Mouse (Mus musculus) bone marrow macrophage, adult 2 months (primary cell): ENCODE results near the gene Ppp1r9a. TPM values are rescaled to one million over a fixed set of nuclear protein-coding genes. Genes with fewer than 3 reads are reported as not detected.

Experiments used
- H3K27ac ChIP-seq: 2 replicates; pipeline ENCODE4 v1.5.1; 2012; ENCODE audit warnings: low read depth, low read length; ENCODE audit not compliant: insufficient read depth
- H3K4me1 ChIP-seq: 2 replicates; pipeline ENCODE4 v1.6.1; 2012; ENCODE audit warnings: low read length; ENCODE audit not compliant: control insufficient read depth, insufficient read depth
- H3K4me3 ChIP-seq: 2 replicates; pipeline ENCODE4 v1.5.1; 2012; ENCODE audit warnings: mild to moderate bottlenecking, low read length, moderate library complexity; ENCODE audit not compliant: insufficient read depth
- CTCF ChIP-seq: IDR thresholded peaks from 2 replicates; pipeline ENCODE4 v1.5.1; 2012; ENCODE audit warnings: low read depth, mild to moderate bottlenecking, low read length, moderate library complexity
- POLR2A ChIP-seq: IDR thresholded peaks from 2 replicates; pipeline ENCODE4 v1.6.1; 2012; ENCODE audit warnings: mild to moderate bottlenecking, low read depth, low read length, borderline replicate concordance
- polyA plus RNA-seq: library from polyadenylated mRNA; stranded (reverse); fragments of >200 nt; gene quantifications from 2 replicates; pipeline ENCODE4 v1.2.4, GENCODE M21; 2012; ENCODE audit not compliant: missing spikeins, insufficient read depth, insufficient read length

Gene Ppp1r9a
- polyA plus RNA-seq, 1 experiment = 2.0 TPM

- H3K4me3 ChIP-seq = no peak overlapping the region
- TF ChIP-seq CTCF = no peak
- TF ChIP-seq POLR2A = no peak
Observed at GRCm38 (mm10) chr6:5110715-5111048, 208.0 kb downstream of the Ppp1r9a start.

GRCm38 (mm10) chr6:5113103-5113502, 210.4 kb downstream of the Ppp1r9a start:
- Histone ChIP-seq H3K4me3 (no peak overlapping the region), H3K4me1 (peaks cover 7% of the 10 kb centered on the region), H3K27ac (no peak overlapping the region)
- TF ChIP-seq CTCF (no peak), POLR2A (no peak)

More at GRCm38 (mm10) chr6:5110715-5111048, 208.0 kb downstream of the Ppp1r9a start:
- no peak overlapping the region for H3K27ac ChIP-seq
- H3K4me1 ChIP-seq = peaks cover 9% of the 10 kb centered on the region

GRCm38 (mm10) chr6:5113734-5114133, 211.0 kb downstream of the Ppp1r9a start:
- Histone ChIP-seq H3K27ac (no peak overlapping the region), H3K4me1 (peaks cover 5% of the 10 kb centered on the region), H3K4me3 (no peak overlapping the region)
- TF ChIP-seq POLR2A = no peak
- no peak for TF ChIP-seq CTCF

GRCm38 (mm10) chr6:5114857-5115256, 212.1 kb downstream of the Ppp1r9a start:
- no peak for TF ChIP-seq CTCF
- TF ChIP-seq POLR2A = no peak
- Histone ChIP-seq H3K4me1 (peaks cover 5% of the 10 kb centered on the region), H3K4me3 (no peak overlapping the region), H3K27ac (no peak overlapping the region)

- no peak overlapping the region for H3K4me3 ChIP-seq
- TF ChIP-seq POLR2A (no peak), CTCF (no peak)
Observed at GRCm38 (mm10) chr6:5119181-5119910, 216.6 kb downstream of the Ppp1r9a start.

GRCm38 (mm10) chr6:5120229-5120628, 217.5 kb downstream of the Ppp1r9a start:
- TF ChIP-seq POLR2A (no peak), CTCF (no peak)
- no peaks in the 10 kb centered on the region for H3K4me1 ChIP-seq
- no peak overlapping the region for H3K4me3 ChIP-seq
- no peak overlapping the region for H3K27ac ChIP-seq

More at GRCm38 (mm10) chr6:5119181-5119910, 216.6 kb downstream of the Ppp1r9a start:
- no peaks in the 10 kb centered on the region for H3K4me1 ChIP-seq
- H3K27ac ChIP-seq = no peak overlapping the region

- Histone ChIP-seq H3K4me3 (no peak overlapping the region), H3K27ac (no peak overlapping the region)
- TF ChIP-seq CTCF (no peak), POLR2A (no peak)
Observed at GRCm38 (mm10) chr6:5129364-5130093, 226.8 kb downstream of the Ppp1r9a start.

GRCm38 (mm10) chr6:5134986-5135385, 232.3 kb downstream of the Ppp1r9a start:
- H3K27ac ChIP-seq = no peak overlapping the region
- no peaks in the 10 kb centered on the region for H3K4me1 ChIP-seq
- H3K4me3 ChIP-seq = no peak overlapping the region
- TF ChIP-seq POLR2A = no peak

More at GRCm38 (mm10) chr6:5129364-5130093, 226.8 kb downstream of the Ppp1r9a start:
- no peaks in the 10 kb centered on the region for H3K4me1 ChIP-seq

GRCm38 (mm10) chr6:5136046-5136445, 233.3 kb downstream of the Ppp1r9a start:
- Histone ChIP-seq H3K4me1 (peaks cover 6% of the 10 kb centered on the region), H3K27ac (no peak overlapping the region), H3K4me3 (no peak overlapping the region)
- TF ChIP-seq POLR2A (no peak), CTCF (no peak)
